Mouse (Mus musculus) embryonic facial prominence, embryonic 15.5 days (tissue): ENCODE measurements around the gene Sptb. TPM values are rescaled to one million over a fixed set of nuclear protein-coding genes. Genes with fewer than 3 reads are reported as not detected.

Experiments
- ATAC-seq: fragments of 200-750 bp; cut with Nextera tagmentation; 2 replicates; pipeline ENCODE4 v1.8.0; 2017; ENCODE audit warnings: low read depth, moderate TSS enrichment; ENCODE audit not compliant: insufficient number of reproducible peaks, low FRiP score, low TSS enrichment
- H3K27ac ChIP-seq: fragments of 300-500 bp; sonication (generic); replicated peaks from 2 replicates; pipeline ENCODE4 v1.5.1; 2015; ENCODE audit warnings: mild to moderate bottlenecking, inconsistent platforms
- H3K27me3 ChIP-seq: fragments of 300-500 bp; sonication (generic); 2 replicates; pipeline ENCODE4 v1.6.1; 2015; ENCODE audit warnings: inconsistent platforms
- H3K36me3 ChIP-seq: fragments of 300-500 bp; sonication (generic); 2 replicates; pipeline ENCODE4 v1.6.1; 2015; ENCODE audit warnings: mild to moderate bottlenecking, inconsistent platforms
- H3K4me1 ChIP-seq: fragments of 300-500 bp; sonication (generic); 2 replicates; pipeline ENCODE4 v1.6.1; 2015; ENCODE audit warnings: inconsistent platforms
- H3K4me2 ChIP-seq: fragments of 300-500 bp; sonication (generic); replicated peaks from 2 replicates; pipeline ENCODE4 v1.6.1; 2015; ENCODE audit warnings: mild to moderate bottlenecking, inconsistent platforms
- H3K4me3 ChIP-seq: fragments of 300-500 bp; sonication (generic); replicated peaks from 2 replicates; pipeline ENCODE4 v1.5.1; 2015; ENCODE audit warnings: mild to moderate bottlenecking, inconsistent platforms
- H3K9ac ChIP-seq: fragments of 300-500 bp; sonication (generic); 2 replicates; pipeline ENCODE4 v1.6.1; 2015; ENCODE audit warnings: inconsistent platforms
- H3K9me3 ChIP-seq: fragments of 300-500 bp; sonication (generic); replicated peaks from 2 replicates; pipeline ENCODE4 v1.6.1; 2016; ENCODE audit warnings: inconsistent platforms
- WGBS: fragments of 180-500 bp; shearing (Covaris S2); methylation state at CpG from one replicate; pipeline ENCODE4 v1.1.7; 2015; 5-methylcytosine and 5-hydroxymethylcytosine counted together
- polyA plus RNA-seq: library from polyadenylated mRNA; unstranded; fragments of >200 nt; fragmentation: Nextera tagmentation; extraction: Ambion mirVana; gene quantifications from 2 replicates; pipeline ENCODE4 v1.2.1, GENCODE M21; 2015

Gene Sptb
- polyA plus RNA-seq, 1 experiment from 2014 or later, result 0.76 TPM

DNA sequence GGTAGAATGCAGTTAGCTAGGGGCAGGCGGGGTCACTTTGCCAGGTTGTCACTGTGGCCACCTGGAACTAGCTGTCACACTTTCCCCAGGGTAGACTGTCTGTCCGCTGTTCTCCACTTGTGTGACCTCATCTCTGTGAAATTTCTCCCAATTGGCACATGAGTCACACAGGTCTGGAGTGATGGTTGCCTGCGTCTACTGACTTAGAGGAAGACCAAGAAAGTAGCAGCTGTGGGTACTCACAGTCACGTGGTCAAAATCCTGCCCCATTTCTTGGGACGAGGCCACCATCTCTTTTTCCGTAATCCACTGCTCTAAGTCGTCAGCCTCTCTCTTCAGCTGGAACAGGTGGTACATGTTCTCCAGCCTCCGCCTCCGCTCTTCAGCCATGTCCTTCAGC is 106.6 kb downstream of the Sptb start:
- Histone ChIP-seq H3K9me3 (no peaks in the 10 kb centered on the region), H3K4me2 (no peak overlapping the region), H3K4me1 (no peaks in the 10 kb centered on the region), H3K36me3 (no peaks in the 10 kb centered on the region), H3K27me3 (no peaks in the 10 kb centered on the region), H3K27ac (no peak overlapping the region), H3K4me3 (no peak overlapping the region), H3K9ac (no peak overlapping the region)
- WGBS, result 81% methylated on average over 9 of the region's 9 CpGs
- ATAC-seq, result no peak

DNA sequence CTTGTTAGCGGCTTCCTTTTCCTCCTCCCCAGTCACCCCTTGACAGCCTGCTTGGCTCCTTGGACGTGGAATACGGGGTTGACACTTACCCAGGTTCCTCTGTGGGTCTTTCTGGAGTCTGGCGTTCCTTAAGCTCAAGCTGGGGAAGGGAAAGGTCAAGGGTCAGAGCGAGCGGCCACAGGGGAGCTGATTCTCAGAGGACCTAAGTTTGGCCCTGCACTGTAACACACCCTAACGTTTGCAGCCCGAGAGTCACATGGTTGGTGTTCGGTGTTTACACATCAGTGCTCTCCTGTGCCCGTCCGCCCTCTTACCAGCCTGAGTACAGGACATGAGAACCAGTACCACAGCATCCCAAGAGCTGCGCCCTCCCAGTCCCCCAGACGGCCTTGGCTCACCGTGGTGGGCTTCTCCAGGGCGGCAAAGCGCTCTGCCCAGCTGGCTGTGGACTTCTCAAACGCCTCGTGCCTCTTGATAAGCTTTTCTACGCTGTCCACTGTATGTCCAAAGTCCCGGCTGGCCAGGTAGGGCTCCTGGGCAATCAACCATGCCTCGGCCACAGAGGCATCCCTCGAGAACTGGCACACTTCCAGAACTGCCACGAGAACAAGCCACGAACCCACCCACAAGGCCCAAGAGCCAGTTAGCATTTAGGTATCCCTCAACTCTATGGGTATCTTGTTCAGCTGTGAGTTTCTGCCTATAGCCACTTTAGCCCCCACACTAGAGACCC is 112.0 kb downstream of the Sptb start:
- H3K27ac ChIP-seq, result no peak overlapping the region
- H3K4me1 ChIP-seq, result peaks cover 33% of the 10 kb centered on the region
- ATAC-seq, result no peak
- H3K9me3 ChIP-seq, result no peaks in the 10 kb centered on the region
- no peaks in the 10 kb centered on the region for H3K27me3 ChIP-seq
- H3K4me3 ChIP-seq, result no peak overlapping the region
- 67% methylated on average over 24 of the region's 24 CpGs for WGBS
- H3K4me2 ChIP-seq, result no peak overlapping the region
- H3K36me3 ChIP-seq, result no peaks in the 10 kb centered on the region
- H3K9ac ChIP-seq, result no peak overlapping the region

DNA sequence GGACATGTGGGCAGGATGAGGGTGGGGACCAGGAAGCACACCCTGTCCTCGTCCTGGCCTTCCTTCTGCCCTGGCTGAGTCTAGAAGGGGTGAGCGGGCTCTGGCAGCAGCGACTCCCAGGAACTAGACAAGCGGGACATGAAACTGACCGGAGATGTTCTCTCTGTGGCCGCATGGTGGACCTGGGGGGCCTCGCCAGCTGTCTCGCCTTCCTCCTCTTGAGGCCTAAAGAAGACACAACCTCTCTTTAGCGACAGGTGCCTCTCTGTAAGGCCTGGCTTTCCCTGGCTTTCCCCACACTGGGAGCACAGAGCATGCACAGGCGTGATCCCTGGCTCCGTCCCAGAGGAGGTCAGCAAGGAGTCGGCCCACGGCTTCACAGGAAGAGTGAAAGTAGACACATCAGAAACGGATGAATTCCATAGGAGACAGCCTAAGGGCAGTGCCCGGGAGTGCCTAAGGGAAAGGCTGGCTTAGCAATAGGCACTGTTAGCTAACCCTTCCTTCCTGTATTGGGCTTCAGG is 112.7 kb downstream of the Sptb start:
- Histone ChIP-seq H3K27ac (no peak overlapping the region), H3K27me3 (no peaks in the 10 kb centered on the region), H3K4me1 (peaks cover 38% of the 10 kb centered on the region), H3K9ac (no peak overlapping the region), H3K4me2 (no peak overlapping the region), H3K4me3 (no peak overlapping the region), H3K9me3 (no peaks in the 10 kb centered on the region), H3K36me3 (no peaks in the 10 kb centered on the region)
- ATAC-seq, result no peak
- 59% methylated on average over 15 of the region's 15 CpGs for WGBS

DNA sequence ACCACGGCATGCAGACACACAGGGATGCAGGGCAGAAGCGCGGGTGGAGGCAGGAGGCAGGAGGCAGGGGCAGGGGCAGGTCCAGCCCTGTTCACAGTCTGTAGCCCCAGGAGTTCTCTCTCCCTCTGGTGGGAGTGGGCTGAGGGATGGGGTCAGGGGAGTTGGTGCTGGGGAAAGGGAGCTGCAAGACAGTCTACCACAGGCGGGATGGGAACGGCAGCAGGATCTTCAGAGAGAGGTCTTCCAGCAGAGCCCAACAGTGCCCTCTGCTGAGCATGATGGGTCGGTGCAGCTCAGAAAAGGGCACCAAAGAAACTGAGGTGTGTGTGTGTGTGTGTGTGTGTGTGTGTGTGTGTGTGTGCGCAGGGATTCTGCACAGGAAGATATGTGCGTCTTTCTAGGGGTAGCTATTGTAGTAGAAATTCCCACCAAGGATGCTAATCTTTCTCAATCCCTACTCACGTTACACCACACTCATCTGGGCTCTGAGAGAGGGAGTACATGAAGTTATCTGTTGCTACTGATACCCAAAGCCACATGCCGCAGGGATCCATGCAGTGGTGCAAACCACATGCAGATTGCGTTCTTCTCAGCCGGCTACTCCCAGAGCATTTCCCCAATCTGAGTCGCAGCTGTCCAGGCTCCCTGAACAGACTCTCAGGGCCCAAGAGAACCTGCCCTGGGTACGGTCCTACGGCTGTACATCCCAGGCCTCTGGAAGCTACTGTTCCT is 113.9 kb downstream of the Sptb start:
- no peak overlapping the region for H3K9ac ChIP-seq
- peaks cover 38% of the 10 kb centered on the region for H3K4me1 ChIP-seq
- no peaks in the 10 kb centered on the region for H3K36me3 ChIP-seq
- 48% methylated on average over 15 of the region's 15 CpGs for WGBS
- no peak overlapping the region for H3K4me2 ChIP-seq
- no peak for ATAC-seq
- no peaks in the 10 kb centered on the region for H3K27me3 ChIP-seq
- no peak overlapping the region for H3K27ac ChIP-seq
- H3K9me3 ChIP-seq, result no peaks in the 10 kb centered on the region
- H3K4me3 ChIP-seq, result no peak overlapping the region

DNA sequence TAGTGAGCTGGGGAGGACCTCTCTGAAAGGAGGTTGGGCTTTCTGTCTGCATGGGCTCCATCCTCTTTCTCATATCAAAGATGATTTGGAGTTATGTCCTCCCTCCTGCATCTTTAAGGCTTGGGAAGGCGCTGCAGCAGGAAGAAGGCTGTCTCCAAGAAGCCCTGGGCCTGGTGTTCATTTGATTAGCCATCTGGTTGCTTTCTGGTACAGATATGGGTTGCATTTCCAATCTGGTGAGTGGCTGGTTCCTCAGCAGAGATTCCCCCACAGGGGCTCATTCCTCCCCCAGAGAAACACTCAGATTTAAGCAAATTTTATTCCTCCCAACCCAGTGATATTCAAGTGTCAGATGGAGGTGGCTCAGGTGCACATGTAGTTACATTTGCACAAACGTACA is 114.5 kb downstream of the Sptb start:
- no peak overlapping the region for H3K4me3 ChIP-seq
- no peak overlapping the region for H3K9ac ChIP-seq
- H3K4me1 ChIP-seq, result peaks cover 38% of the 10 kb centered on the region
- WGBS, result 77% methylated on average over 2 of the region's 2 CpGs
- H3K27me3 ChIP-seq, result no peaks in the 10 kb centered on the region
- ATAC-seq, result no peak
- H3K4me2 ChIP-seq, result no peak overlapping the region
- H3K36me3 ChIP-seq, result no peaks in the 10 kb centered on the region
- H3K9me3 ChIP-seq, result no peaks in the 10 kb centered on the region
- H3K27ac ChIP-seq, result no peak overlapping the region

DNA sequence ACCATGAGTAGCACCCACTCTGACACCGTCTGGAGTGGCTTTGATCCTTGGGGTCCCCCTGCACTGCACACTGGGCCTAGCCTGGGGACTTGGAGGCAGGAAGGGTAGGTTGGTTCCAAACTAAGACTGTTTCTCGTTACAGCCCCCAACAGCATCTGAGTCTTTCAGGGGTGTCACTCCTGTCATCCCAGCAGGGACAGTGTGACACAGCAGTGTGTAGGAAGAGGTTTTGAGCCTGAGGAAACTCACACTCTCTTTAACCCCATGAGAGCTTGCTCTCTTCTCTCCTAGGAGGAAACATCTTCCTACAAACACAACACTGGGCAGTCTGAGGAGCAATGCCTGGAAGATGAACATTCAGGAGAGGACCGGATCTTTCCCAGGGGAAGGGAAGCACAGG is 115.8 kb downstream of the Sptb start:
- WGBS, result 55% methylated on average over 3 of the region's 3 CpGs
- H3K27me3 ChIP-seq, result no peaks in the 10 kb centered on the region
- H3K9me3 ChIP-seq, result no peaks in the 10 kb centered on the region
- H3K4me1 ChIP-seq, result peaks cover 41% of the 10 kb centered on the region
- H3K4me3 ChIP-seq, result no peak overlapping the region
- H3K36me3 ChIP-seq, result no peaks in the 10 kb centered on the region
- peak overlapping the region; percentile 89 for H3K27ac ChIP-seq
- ATAC-seq, result no peak
- no peak overlapping the region for H3K9ac ChIP-seq
- H3K4me2 ChIP-seq, result no peak overlapping the region

DNA sequence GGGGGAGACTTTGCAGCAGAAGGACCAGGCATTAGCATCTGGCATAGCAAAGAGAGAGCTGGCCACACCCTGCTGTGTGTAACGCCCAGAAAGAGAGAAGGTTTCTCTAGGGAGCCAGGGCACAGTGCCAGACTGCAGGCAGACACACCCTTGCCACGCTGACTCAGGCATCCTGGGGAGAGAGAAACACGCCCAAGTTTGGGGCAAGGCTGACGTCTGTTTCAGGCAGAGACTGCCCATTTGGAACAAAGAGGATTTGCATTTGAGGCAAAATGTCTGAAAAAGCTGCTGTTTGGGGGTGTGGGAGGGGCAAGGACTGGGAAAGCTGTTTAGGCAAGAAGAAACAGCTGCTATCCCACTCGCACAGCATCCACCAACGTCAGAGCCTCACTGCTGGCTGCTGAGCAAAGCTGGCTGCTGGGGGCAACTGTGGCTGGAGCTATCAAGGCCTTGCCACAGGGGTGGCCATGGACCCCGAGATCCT is 116.5 kb downstream of the Sptb start:
- H3K9ac ChIP-seq, result no peak overlapping the region
- no peaks in the 10 kb centered on the region for H3K9me3 ChIP-seq
- H3K4me3 ChIP-seq, result no peak overlapping the region
- H3K4me1 ChIP-seq, result peaks cover 45% of the 10 kb centered on the region
- H3K27me3 ChIP-seq, result no peaks in the 10 kb centered on the region
- H3K36me3 ChIP-seq, result no peaks in the 10 kb centered on the region
- H3K27ac ChIP-seq, result peak overlapping the region; percentile 89
- H3K4me2 ChIP-seq, result no peak overlapping the region; the same call in 1 of the 2 replicates
- ATAC-seq, result peak; percentile 80
- 4% methylated on average over 7 of the region's 7 CpGs for WGBS

DNA sequence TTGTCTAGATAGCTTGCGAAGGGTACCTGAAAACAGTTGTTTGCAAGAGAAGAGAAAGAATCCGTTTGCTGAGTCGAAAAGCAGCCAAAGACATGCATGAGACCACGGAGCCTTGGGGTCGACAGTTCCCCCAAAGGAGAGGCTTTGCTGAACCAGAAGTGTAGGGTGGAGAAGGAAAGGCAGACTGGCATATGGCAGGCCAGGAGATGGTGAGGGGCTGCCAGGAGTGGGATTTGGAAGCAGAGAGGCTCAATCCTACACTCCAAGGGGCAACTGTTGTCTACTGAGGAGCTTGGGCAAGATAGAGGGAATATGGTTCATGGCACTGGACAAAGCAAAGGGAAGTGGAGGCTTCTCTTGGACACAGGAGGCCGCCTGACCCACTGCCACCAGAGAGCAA is 117.1 kb downstream of the Sptb start:
- ATAC-seq, result no peak
- 79% methylated on average over 6 of the region's 6 CpGs for WGBS
- Histone ChIP-seq H3K27ac (peak overlapping the region; percentile 89), H3K36me3 (no peaks in the 10 kb centered on the region), H3K9me3 (no peaks in the 10 kb centered on the region), H3K27me3 (no peaks in the 10 kb centered on the region), H3K9ac (no peak overlapping the region), H3K4me3 (no peak overlapping the region), H3K4me2 (no peak overlapping the region), H3K4me1 (peaks cover 45% of the 10 kb centered on the region)

DNA sequence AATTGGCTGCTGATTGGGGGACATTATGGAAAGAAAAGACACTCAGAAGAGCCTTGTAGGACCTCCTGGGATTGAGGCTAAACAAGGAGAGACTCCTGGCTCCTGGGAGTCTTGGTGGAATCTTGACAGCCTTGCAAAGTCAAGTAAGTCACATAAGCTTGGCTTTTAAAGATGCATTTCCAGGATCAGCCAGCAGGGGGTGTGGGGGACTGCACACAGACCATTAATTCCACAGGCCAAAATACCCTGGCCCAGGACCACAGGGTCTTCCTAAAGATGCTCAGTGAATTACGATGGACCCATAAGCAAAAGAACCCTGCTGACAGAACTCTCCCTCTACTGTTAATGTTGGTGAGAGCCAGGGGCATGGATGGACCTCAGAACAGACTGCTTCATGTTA is 118.1 kb downstream of the Sptb start:
- Histone ChIP-seq H3K36me3 (no peaks in the 10 kb centered on the region), H3K27ac (no peak overlapping the region), H3K4me2 (no peak overlapping the region), H3K27me3 (no peaks in the 10 kb centered on the region), H3K4me3 (no peak overlapping the region), H3K9me3 (no peaks in the 10 kb centered on the region), H3K4me1 (peaks cover 42% of the 10 kb centered on the region), H3K9ac (no peak overlapping the region)
- ATAC-seq, result no peak
- WGBS, result 53% methylated on average over 1 of the region's 1 CpGs

DNA sequence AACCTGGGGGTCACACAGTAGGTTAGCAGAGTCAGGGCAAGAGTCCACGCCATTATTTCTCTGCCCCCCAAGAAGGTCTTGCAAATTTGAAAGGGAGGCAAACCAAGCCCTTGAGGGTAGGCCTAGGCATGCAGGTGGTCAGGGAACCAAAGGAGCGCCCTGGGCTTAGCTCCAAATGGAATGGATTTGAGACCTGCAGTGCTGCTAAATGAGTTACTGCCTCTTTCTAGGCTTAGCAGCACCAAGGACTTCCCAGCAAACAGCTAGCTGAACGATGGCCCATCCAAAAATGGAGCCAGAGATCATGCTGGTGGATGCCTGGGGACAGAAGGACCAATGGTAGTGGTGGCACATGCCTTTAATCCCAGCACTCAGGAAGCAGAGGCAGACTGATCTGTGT is 119.3 kb downstream of the Sptb start:
- peaks cover 38% of the 10 kb centered on the region for H3K4me1 ChIP-seq
- H3K4me3 ChIP-seq, result no peak overlapping the region
- no peaks in the 10 kb centered on the region for H3K36me3 ChIP-seq
- H3K9ac ChIP-seq, result no peak overlapping the region
- H3K9me3 ChIP-seq, result no peaks in the 10 kb centered on the region
- H3K4me2 ChIP-seq, result no peak overlapping the region
- H3K27me3 ChIP-seq, result no peaks in the 10 kb centered on the region
- no peak overlapping the region for H3K27ac ChIP-seq
- WGBS, result 80% methylated on average over 3 of the region's 3 CpGs
- ATAC-seq, result no peak

DNA sequence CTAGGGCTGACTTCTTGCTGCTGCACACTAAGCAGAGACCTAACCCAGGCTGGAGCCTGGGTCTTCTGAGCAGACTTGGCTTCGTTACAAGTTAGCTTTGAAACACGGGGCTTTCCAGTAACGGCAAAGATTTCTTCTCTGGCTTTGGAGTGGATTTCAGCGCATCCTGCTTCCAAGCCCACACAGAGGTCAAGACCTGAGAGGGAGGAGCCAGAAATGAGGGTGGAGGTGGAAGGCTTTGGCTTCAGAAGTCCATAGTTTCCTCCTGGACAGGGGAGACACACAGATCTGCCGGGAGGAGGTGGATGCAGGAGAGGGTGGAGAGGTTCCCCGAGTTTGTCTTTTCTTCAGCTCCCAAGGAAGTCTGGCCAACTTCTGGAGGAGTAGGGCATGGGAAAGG is 120.8 kb downstream of the Sptb start:
- Histone ChIP-seq H3K27me3 (no peaks in the 10 kb centered on the region), H3K27ac (0 out of 2 replicates have a peak overlapping the region, but pooled peaks have one; percentile 8), H3K4me3 (no peak overlapping the region), H3K4me1 (peaks cover 24% of the 10 kb centered on the region), H3K9me3 (no peaks in the 10 kb centered on the region), H3K9ac (no peak overlapping the region), H3K4me2 (no peak overlapping the region), H3K36me3 (no peaks in the 10 kb centered on the region)
- WGBS, result 41% methylated on average over 6 of the region's 6 CpGs
- no peak for ATAC-seq
